Mouse (Mus musculus) spleen, embryonic (tissue): ENCODE data around the gene Eva1b.
"Not testable (repeated sequence)": the region's sequence is repeated elsewhere in the genome, so short reads cannot be mapped to it uniquely, and the experiment has no call there.

Source experiments
- CTCF ChIA-PET: fragments of 350-600 bp; sonication (Branson Sonifier 250); formaldehyde crosslinking; loops from one replicate; lab custom pipeline; 2022; lab: Charles Lee

Gene Eva1b

DNA sequence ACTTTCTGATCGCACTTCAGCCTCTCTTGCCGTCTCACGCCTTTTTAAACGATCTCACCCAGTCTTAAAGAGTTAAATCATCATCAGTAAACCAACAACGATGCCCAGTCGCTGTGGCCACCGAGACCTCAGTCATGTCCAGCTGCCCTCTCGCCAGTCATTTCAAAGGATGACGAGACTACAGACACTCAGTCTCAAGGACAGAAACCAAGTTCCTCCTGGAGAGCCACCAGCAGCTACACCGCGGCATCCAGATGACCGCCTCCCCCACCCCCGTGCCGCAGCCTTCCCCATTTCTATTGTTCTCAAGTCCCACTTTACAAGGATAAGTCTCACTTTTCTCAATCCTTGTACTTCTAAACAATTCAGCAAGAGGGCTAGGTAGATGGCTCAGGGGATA is 5.3 kb downstream of the Eva1b start:
- CTCF ChIA-PET: no interaction called here

DNA sequence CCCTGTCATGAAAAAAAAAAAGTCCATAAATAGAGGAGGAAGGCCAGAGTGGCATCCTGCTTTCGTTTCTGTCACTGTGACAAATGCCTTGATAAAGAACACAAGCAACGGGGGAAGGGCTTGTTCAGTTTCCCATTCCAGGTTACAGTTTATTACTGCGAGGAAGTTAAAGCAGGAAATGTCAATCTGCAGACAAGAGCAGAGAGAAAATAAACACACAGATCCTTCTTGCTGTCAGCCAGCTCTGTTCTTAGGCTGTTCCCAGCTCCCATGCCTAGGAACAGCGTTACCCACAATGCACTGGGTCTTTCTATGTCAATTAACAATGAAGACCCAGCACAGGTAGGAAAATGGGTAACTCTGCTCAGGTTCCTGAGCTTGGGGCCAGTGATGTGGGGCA is 7.6 kb downstream of the Eva1b start:
- CTCF ChIA-PET: interaction anchor here (0.7 kb wide), 1 partner anchor 148 kb away, joined by 3 read pairs; no protein-coding TSS in a partner anchor

DNA sequence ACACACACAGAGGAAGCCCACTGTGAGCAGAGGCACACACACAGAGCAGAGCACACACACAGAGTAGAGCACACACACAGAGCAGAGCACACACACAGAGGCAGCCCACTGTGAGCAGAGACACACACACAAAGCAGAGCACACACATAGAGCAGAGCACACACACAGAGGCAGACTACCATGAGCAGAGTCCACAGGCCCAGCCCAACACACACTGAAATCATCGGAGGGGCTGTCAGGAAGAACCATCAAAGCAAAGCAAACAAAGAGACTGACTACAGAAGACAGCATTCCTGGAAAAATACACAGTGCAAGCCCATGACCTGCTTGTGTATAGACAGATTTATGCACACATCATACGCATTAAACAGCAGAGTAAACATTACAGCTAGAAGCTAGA is 8.3 kb downstream of the Eva1b start:
- CTCF ChIA-PET: no interaction called here

DNA sequence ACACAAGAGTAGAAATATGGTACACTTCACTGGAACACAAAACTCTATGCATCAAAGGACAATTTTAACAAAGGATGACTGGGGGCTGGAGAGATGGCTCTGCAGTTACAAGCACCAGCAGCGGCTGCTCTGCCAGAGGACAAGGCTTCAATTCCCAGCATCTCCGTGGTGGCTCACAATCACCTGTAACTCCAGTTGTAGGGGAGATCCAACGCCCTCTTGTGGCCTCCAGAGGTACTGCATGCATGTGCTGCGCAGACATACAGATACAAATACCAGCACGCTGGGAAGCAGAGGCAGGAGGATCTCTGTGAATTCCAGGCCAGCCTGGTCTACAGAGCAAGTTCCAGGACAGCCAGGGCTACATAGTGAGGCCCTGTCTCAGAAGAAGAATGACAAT is 9.1 kb downstream of the Eva1b start:
- CTCF ChIA-PET: no interaction called here

DNA sequence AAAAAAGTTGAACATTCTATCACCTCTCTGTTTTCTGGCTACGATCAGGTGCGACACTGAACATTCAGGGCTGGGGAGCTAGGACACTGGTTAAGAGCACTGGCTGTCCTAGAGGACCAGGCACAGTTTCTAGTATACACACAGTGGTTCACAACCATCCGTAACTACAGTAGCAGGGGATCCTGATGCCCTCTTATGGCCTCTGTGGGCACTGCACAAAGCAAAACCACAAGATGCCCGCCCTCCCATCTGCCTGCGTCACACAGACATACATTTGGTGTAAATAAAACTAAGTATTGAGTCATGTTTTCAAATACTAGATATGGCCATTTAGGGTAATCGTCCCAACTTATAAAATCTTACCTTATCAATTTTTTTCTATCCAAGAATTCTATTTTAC is 10.0 kb downstream of the Eva1b start:
- CTCF ChIA-PET: no interaction called here

DNA sequence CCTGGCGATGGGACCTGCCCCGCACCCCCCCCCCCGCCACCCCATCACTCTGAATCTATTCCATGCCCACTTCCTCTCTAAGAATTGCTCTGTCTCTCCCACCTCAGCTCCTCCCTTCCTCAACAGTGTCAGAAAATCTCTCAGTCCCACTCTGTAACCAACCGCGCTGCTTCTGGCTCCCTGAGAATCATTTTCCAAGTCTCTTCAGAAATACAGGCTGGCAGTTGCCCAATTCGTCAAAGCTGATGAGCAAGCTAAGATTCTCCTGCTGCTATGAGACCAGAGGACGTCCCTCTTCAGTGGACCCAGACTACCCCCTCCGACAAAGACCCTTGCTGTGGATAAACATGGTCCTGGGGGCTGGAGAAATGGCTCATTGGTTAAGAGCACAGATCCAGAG is 11.9 kb downstream of the Eva1b start:
- CTCF ChIA-PET: no interaction called here

DNA sequence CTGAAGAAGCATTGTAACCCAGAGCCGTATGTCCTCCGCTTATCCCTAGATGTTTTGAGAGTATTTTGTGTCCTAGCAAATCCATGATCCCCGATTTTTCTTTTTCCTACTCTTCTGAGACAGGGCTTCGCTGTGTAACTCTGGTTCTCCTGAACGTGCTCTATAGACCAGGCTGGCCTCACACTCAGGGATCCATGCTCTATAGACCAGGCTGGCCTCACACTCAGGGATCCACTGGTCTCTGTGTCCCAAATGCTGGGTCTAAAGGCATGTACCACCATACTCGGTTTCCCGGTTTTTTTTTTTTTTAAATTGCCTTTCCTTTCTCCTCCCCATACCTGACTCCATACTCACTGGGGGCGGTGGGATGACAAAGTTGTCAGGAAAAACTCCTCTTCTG is 13.4 kb downstream of the Eva1b start:
- CTCF ChIA-PET: no interaction called here

DNA sequence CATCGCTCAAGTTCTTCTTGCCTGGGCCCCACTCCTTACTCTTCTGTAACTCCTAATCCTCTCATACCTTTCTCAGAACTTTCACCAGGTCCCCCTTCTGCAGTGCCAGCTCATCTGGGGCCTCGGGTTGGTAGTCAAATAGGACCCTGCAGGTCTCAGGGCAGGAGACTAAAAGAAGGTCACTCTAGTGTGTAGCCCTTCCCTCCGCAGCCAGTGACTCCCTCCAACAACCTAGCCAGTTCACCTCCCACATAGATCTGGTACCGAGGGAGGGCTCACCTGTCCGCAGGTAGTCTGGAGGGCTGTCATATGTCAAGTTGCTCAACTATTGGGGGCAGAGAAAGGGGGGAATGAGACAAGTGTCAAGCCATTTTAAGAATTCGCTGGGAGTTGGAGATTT is 13.9 kb downstream of the Eva1b start:
- CTCF ChIA-PET: interaction anchor here (0.8 kb wide), 1 partner anchor 116 kb away, joined by 3 read pairs; no protein-coding TSS in a partner anchor

DNA sequence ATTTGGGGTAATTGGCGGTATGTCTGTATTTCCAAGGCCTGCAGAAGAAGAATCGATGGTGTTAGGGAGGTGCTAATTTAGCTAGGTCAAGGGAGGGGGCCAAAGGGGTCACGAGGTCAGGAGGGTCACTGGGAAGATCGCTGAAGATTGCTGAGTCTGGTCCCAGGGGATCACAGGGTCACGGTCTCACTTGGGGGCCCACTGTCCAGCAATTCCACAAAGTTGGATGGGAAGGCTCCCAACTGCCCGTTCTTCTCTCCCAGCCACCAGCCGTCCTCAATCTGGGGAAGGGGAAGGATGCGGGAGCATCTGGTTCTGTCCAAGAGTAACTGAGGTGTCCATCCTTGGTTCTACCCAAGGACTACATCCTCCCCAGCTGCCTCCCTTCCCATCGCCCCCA is 14.4 kb downstream of the Eva1b start:
- CTCF ChIA-PET: interaction anchor here (0.8 kb wide), 1 partner anchor 116 kb away, joined by 3 read pairs; no protein-coding TSS in a partner anchor

DNA sequence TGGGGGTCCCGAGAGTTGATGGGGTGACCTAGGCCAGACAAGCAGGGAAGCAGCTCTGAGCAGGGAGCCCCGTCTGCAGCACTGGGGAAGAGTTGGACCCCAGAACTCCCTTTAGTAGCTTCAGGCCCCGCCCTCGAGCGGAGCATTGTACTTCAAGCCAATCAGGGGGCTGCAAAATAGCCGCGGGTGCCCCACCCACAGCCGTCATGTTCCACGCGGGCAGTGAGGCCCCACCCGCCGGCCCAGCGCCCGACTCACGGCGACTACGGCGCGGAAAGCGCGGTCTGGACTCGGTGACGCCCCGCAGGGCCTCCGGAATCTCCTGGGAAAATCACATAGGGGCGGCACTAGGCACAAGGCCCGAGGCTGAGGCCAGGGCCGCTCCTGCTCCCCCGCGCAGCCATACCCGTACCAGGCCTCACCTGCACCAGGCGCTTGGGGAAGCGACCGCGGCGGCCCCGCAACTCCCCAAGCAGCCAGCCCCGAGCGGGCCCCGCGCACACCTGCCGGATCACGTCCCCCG is 15.1 kb downstream of the Eva1b start:
- CTCF ChIA-PET: interaction anchor here (0.6 to 1.0 kb wide), 4 partner anchors 20 to 392 kb away, joined by 3 to 7 read pairs (median 4); no protein-coding TSS in a partner anchor

DNA sequence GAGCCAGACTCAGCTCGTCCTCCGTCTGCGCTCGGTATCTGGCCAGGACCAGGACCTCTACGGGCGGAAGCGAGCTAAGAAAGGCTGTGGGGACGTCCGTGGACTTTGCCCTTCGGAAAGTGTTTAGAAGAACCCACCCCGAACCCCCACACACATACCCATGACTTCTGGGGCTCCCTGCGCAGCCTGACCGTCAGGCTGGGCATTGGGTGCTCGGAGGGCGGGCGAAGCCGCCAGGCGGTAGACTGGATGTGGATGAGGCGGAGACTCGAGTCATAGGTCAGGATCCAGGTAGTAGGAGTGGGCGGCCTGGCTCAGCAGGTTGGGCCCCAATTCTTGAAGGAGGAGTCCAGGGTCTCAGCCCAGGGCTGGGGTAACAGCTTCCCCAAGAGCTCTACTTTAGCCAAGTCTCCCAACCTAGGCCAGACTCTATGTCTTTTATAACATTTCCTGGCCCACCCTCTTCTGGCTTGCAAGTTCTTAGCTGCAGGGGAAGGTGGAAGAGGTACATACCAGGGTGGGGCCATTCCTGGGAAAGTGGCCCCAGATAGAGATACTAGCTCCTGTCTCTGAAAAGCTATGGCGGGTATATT is 15.6 kb downstream of the Eva1b start, which contains the start of gene Sh3d21:
Gene Sh3d21, minus strand, starts transcription at position 425 of the 593 bp plus-strand sequence.
- CTCF ChIA-PET: interaction anchor here (0.6 to 1.0 kb wide), 3 partner anchors 20 to 391 kb away, joined by 3 to 7 read pairs (median 4); no protein-coding TSS in a partner anchor

DNA sequence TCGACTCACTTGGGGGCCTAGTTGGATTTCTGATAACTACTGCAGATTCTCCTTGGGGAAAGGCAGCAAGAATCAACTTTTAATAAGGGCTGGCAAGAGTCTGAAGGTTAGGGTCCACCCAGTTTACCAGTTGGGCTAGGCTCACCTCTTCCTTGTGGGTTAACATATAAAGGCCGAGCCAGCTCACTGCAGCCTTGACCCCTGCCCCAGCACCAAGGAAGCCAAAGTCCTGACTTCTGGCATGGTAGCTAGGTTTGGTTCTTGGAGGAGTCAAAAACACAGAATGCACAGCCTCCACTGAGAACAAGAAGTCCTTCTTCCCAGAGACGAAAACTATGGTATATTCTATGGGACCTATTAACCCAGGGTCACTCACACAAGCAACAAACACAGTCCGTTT is 16.1 kb downstream of the Eva1b start:
- CTCF ChIA-PET: no interaction called here

DNA sequence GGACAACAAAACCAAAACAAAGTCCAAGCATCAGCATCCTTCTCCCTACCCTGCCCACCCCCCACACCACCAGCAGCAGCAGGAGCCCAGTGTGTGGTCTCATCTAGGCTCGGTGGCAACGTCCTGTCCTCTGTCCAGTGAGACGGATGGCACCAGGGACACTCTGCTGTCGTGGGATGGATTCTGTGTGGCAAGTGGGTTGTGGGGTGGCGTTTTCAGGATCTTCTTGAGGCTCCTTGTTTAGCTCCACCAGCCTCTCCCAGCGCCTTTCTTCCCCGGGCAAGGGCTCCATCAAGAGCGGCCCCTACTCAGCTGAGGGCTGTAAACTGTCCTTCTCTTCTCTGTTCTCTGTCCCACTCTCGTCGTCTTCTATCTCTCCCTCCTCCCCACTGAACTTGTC is 17.5 kb downstream of the Eva1b start:
- CTCF ChIA-PET: not testable (repeated sequence)

DNA sequence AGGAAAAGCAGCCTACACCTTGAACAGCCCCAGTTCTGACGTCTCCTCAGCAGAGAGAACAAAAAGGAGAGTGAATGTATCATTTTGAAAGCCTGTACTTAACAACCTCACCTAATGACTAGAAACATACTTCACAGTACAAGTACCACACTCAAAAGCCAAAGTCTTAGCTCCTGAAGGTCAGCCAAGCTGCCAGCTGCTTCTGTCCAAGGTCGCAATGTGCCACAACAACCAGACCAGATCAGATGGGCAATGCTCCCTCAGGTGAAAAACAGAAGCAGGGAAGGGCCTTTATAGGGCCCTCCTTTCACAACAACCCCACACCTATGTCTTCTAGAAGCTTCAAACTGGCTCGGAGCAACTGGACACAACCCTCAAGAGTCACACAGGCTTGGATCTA is 18.5 kb downstream of the Eva1b start:
- CTCF ChIA-PET: no interaction called here

DNA sequence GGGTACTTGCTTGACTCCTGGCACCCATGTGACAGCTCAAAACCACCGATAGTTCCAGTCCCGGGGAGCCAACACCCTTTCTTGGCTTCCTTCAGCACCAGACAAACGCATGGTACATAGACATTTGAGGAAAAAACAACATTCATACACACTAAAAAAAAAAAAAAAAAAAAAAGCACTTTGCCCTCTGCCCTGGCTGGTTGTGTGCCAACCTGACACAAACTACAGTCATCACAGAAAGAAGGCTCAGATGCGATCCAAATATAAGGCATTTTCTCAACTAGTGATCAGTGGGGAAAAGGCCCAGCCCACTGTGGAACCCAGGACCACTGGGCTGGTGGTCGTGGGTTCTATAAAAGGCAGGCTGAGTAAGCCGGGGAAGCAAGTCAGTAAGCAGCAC is 21.3 kb downstream of the Eva1b start:
- CTCF ChIA-PET: interaction anchor here (0.7 kb wide), 1 partner anchor 725 kb away, joined by 3 read pairs; no protein-coding TSS in a partner anchor

DNA sequence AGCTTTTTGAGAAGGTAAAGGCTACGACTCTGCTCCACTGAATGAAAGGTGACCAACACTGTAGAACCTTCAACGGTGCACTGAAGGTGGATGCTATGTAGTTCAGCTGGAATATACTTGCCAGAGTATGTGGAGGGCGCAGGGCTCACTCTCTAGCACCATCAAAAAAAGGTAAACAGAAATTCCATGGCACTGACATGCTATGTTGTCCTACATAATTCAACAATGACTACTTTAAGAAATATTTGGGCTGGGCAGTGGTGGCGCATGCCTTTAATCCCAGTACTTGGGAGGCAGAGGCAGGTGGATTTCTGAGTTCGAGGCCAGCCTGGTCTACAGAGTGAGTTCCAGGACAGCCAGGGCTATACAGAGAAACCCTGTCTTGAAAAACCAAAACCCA is 23.2 kb downstream of the Eva1b start:
- CTCF ChIA-PET: not testable (repeated sequence)

DNA sequence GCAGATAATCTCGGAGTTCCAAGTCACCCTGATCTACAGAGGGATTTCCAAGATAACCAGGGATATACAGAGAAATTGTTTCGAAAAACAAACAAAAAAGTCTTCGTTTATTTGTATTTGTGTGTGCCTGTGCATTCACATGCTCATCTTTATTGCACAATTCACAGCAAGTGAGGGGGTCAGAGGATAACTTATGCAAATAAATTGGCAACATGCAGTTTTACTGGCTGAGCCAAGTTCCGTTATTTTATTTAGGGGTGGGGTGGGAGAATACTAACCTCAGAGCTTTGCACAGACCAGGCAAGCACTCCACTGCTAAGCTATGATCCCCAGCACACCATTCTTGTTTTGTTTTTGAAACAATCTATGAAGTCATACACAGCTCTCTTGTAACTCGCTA is 26.3 kb downstream of the Eva1b start:
- CTCF ChIA-PET: no interaction called here

DNA sequence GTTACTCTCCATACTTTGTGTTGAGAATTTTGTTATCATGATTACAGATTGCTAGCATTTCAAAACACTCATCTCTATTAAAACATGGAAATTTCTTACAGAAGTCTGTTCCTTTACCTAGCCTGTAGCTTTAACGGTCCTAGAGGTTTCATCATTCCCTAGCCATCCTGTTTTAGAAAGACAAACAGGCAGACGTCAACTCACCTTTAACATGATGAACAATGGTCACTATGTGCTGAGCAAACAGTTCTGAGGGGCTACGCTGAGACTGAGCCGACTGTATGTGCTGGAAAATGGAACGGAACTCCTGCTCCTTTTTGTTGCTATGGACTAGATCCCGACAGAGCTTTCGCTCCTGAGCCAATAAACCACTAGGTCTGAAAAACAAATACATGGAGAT is 28.4 kb downstream of the Eva1b start:
- CTCF ChIA-PET: not testable (repeated sequence)

DNA sequence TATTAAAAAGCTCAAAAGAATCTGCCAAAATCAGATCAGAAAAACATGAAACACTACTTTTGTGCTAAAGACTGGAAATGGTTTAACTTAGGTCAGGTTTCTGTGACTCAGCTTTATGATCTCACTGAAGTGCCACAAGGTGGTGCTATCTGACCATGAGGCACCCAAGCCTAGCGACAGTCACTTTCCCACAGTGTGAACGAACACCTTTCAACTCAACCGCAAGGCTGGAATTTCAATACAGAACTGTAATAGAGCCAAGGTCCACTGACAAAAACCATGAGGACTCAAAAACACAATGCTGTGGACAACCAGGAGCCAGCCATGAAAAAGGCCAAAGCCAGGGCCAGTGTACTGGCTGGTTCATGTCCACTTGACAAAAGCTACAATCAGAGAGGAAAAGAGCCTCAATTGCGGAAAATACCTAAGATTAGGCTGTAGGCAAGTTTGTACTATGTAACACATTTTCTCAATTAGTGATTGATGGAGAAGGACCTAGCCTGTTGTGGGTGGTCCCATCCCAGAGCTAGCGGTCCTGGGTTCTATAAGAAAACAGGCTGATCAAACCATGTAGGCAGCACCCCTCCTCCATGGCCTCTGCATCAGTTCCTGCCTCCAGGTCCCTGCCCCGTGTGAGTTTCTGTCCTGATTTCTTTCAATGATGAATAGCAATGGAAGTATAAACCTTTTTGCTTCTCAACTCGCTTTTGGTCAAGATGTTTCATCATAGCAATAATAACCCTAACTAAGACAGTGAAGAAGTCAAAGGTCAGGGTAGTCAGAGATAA is 33.8 kb downstream of the Eva1b start:
- CTCF ChIA-PET: interaction anchor here (0.7 to 1.0 kb wide), 3 partner anchors 24 to 81 kb away, joined by 3 to 8 read pairs (median 4); partner anchors contain the start of gene Trappc3

DNA sequence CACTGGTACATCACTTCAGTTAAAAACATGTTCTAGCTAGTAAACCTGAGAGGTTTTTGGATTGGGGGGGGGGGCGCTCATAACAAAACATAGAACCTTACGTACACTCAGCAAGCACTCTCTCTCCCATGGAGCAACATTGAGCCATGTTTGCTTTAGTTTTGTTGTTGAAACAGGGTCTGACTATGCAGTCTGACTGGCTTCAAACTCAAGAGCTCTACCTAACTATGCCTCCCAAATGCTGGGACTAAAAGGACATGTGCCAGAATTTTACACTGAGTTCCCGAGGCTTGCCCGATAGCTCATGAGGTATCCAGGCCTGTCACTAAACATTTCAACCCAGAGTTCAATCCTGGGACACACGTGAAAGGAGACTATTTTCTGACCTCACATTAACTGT is 35.5 kb downstream of the Eva1b start:
- CTCF ChIA-PET: interaction anchor here (0.6 to 1.0 kb wide), 4 partner anchors 20 to 1267 kb away, joined by 3 to 11 read pairs (median 6); partner anchors contain the start of gene Sh3d21

DNA sequence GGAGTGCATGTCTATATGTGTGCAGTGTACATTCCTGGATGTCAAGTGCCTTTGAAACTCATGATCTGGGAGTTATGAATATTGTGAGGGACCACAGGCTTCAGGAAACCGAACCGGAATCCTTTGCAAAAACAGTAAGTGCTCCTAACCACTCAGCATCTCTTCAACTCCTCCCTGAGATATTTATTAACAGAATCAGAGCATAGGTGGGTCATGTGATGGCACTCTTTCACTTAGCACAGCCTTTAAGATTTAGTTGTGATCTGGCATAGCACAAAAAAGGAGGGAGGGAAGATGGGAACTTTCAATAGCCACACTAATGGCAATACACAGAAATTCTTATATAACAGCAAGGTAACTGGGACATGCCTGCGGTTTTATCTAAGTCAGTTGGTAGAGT is 39.6 kb downstream of the Eva1b start:
- CTCF ChIA-PET: no interaction called here

DNA sequence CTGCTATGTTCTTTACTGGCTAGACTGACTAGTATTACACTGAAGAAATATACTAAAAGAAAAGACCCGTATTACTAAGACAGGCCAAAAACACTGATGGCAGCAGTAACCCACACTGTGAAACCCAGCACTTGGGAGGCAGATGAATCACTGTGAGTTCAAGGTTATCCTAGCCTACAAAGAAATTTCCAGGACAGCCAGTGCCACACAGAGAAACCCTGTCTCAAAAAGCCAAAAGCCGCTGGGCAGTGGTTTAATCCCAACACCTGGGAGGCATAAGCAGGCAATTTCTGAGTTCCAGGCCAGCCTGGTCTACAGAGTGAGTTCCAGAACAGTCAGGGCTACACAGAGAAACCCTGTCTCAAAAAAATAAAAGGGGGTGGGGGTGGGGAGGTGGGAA is 43.1 kb downstream of the Eva1b start:
- CTCF ChIA-PET: no interaction called here
